Mouse (Mus musculus): ENCODE results near the gene Tbc1d10c. TPM values are rescaled to one million over a fixed set of nuclear protein-coding genes. Genes with fewer than 3 reads are reported as not detected.

Tbc1d10c gene
- 2.5 and 6.7 TPM in 2 replicates for polyA plus RNA-seq (2015; fragmentation: Nextera tagmentation; extraction: Ambion mirVana)

- Histone ChIP-seq H3K27me3 (no peaks in the 10 kb centered on the region), H3K9me3 (no peaks in the 10 kb centered on the region), H3K4me1 (peaks cover 22% of the 10 kb centered on the region), H3K9ac (peak within 1 kb of the TSS; percentile 99), H3K27ac (peak within 1 kb of the TSS; percentile 95), H3K4me2 (peak within 1 kb of the TSS; percentile 78), H3K4me3 (peak within 1 kb of the TSS; percentile 90), H3K36me3 (peaks cover 29% of the 10 kb centered on the region)
- ATAC-seq (ENCODE audit: borderline replicate concordance, extremely low read depth, low FRiP score, low TSS enrichment) = no peak
- WGBS = 41% methylated on average over 4 of the region's 4 CpGs
Observed at GRCm38 (mm10) chr19:4190831-4191334, at the start of gene Tbc1d10c. TSS of gene Tbc1d10c (minus strand) at chr19:4191284.

- ATAC-seq (ENCODE audit: borderline replicate concordance, extremely low read depth, low FRiP score, low TSS enrichment) = no peak
- no peaks in the 10 kb centered on the region for H3K9me3 ChIP-seq
- WGBS = 54% methylated on average over 8 of the region's 8 CpGs
- no peaks in the 10 kb centered on the region for H3K4me1 ChIP-seq
- H3K27ac ChIP-seq = no peak overlapping the region
- no peaks in the 10 kb centered on the region for H3K27me3 ChIP-seq
- no peaks in the 10 kb centered on the region for H3K36me3 ChIP-seq
- no peak overlapping the region for H3K4me2 ChIP-seq
- H3K4me3 ChIP-seq = no peak overlapping the region
- H3K9ac ChIP-seq = no peak overlapping the region
Observed at GRCm38 (mm10) chr19:4240247-4240668, 49.2 kb upstream of the Tbc1d10c start.

GRCm38 (mm10) chr19:4234548-4234947, 43.5 kb upstream of the Tbc1d10c start:
- Histone ChIP-seq H3K4me1 (peaks cover 13% of the 10 kb centered on the region), H3K4me2 (no peak overlapping the region), H3K9me3 (no peaks in the 10 kb centered on the region), H3K27ac (no peak overlapping the region), H3K4me3 (no peak overlapping the region), H3K36me3 (no peaks in the 10 kb centered on the region), H3K27me3 (peaks cover 3% of the 10 kb centered on the region; the same call in 1 of the 2 replicates), H3K9ac (no peak overlapping the region)
- ATAC-seq (ENCODE audit: borderline replicate concordance, extremely low read depth, low FRiP score, low TSS enrichment) = no peak
- WGBS = 66% methylated on average over 4 of the region's 4 CpGs

GRCm38 (mm10) chr19:4232651-4233050, 41.6 kb upstream of the Tbc1d10c start:
- peak overlapping the region; percentile 71 for H3K4me2 ChIP-seq
- 78% methylated on average over 7 of the region's 7 CpGs for WGBS
- peaks cover 14% of the 10 kb centered on the region; the same call in 1 of the 2 replicates for H3K27me3 ChIP-seq
- H3K27ac ChIP-seq = peak overlapping the region; percentile 87
- no peak for ATAC-seq (ENCODE audit: borderline replicate concordance, extremely low read depth, low FRiP score, low TSS enrichment)
- no peaks in the 10 kb centered on the region for H3K36me3 ChIP-seq
- H3K9ac ChIP-seq = no peak overlapping the region
- peak overlapping the region; percentile 52 for H3K4me3 ChIP-seq
- H3K9me3 ChIP-seq = no peaks in the 10 kb centered on the region
- peaks cover 19% of the 10 kb centered on the region for H3K4me1 ChIP-seq

GRCm38 (mm10) chr19:4232186-4232572, 41.1 kb upstream of the Tbc1d10c start:
- no peaks in the 10 kb centered on the region for H3K36me3 ChIP-seq
- H3K4me1 ChIP-seq = peaks cover 24% of the 10 kb centered on the region
- peak overlapping the region; percentile 71 for H3K4me2 ChIP-seq
- H3K27ac ChIP-seq = peak overlapping the region; percentile 87
- ATAC-seq (ENCODE audit: borderline replicate concordance, extremely low read depth, low FRiP score, low TSS enrichment) = no peak
- peak overlapping the region; percentile 52 for H3K4me3 ChIP-seq
- peaks cover 14% of the 10 kb centered on the region; the same call in 1 of the 2 replicates for H3K27me3 ChIP-seq
- 35% methylated on average over 2 of the region's 2 CpGs for WGBS
- H3K9me3 ChIP-seq = no peaks in the 10 kb centered on the region
- H3K9ac ChIP-seq = peak overlapping the region; percentile 40

- H3K4me2 ChIP-seq = peak within 1 kb of the TSS; percentile 71
- peak within 1 kb of the TSS; percentile 40 for H3K9ac ChIP-seq
- peak; percentile 92 for ATAC-seq (ENCODE audit: borderline replicate concordance, extremely low read depth, low FRiP score, low TSS enrichment)
- no peaks in the 10 kb centered on the region for H3K36me3 ChIP-seq
- 10% methylated on average over 26 of the region's 26 CpGs for WGBS
- no peaks in the 10 kb centered on the region for H3K9me3 ChIP-seq
- peak within 1 kb of the TSS; percentile 87 for H3K27ac ChIP-seq
- peaks cover 14% of the 10 kb centered on the region; the same call in 1 of the 2 replicates for H3K27me3 ChIP-seq
- H3K4me1 ChIP-seq = peaks cover 25% of the 10 kb centered on the region
- H3K4me3 ChIP-seq = peak within 1 kb of the TSS; percentile 52
Observed at GRCm38 (mm10) chr19:4231253-4232185, 40.4 kb upstream of the Tbc1d10c start, which contains the start of gene Pold4. TSS of gene Pold4 (plus strand) at chr19:4231899.

DNA sequence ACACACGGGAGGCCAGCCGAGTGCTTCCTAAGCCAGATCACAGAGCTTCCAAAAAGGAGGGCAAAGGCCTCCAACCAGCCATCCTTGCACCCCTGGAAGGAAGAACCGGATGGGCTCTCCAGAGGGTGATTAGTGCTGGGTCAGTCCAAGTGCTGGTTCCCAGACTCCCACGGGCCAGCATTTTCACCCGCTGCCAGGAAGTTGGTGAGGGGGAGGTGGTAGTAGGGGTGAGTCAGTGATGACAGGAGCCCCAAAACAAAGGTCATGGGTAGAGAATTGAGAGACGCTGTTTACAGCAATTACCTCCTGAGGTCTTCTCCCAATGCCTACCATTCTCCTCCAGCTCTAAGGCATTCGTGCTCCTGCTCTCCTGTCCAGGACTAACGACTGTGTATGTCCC, 39.3 kb upstream of the Tbc1d10c start:
- Histone ChIP-seq H3K9ac (no peak overlapping the region), H3K36me3 (no peaks in the 10 kb centered on the region), H3K27me3 (peaks cover 14% of the 10 kb centered on the region; the same call in 1 of the 2 replicates), H3K9me3 (no peaks in the 10 kb centered on the region), H3K4me1 (peaks cover 25% of the 10 kb centered on the region), H3K27ac (no peak overlapping the region), H3K4me2 (no peak overlapping the region), H3K4me3 (no peak overlapping the region)
- WGBS = 67% methylated on average over 8 of the region's 8 CpGs
- ATAC-seq (ENCODE audit: borderline replicate concordance, extremely low read depth, low FRiP score, low TSS enrichment) = no peak

DNA sequence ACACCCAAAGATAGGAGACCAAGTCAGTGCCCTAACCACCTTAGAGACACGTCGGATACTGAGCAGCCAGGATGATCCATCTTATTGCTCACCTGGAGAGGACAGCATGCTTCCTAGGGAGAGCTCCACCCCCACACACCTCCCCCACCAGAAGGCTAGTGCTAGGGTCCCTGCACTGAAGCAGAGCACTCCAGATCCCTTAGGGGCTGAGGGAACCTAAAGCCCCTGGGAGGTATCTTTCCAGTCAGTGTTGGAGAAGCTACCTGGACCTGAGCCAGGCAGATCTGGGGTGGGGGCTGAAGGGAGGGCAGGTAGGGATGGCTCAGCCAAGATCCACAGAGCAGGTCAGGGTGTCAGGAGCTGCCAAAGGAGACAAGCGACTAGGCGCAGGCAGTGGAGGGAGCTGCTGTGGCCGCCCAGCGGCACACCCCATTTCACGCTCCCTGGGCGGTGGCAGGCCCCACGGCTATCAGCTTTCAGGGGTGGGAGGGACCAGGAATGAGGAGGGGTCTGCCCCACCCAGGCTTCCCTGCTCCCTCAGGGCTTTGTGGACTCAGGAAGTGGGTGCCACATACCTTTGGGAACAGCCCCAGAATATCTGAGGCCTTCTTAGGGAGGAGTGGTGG, 38.5 kb upstream of the Tbc1d10c start:
- no peak; the same call in 1 of the 2 replicates for ATAC-seq (ENCODE audit: borderline replicate concordance, extremely low read depth, low FRiP score, low TSS enrichment)
- no peak overlapping the region for H3K9ac ChIP-seq

DNA sequence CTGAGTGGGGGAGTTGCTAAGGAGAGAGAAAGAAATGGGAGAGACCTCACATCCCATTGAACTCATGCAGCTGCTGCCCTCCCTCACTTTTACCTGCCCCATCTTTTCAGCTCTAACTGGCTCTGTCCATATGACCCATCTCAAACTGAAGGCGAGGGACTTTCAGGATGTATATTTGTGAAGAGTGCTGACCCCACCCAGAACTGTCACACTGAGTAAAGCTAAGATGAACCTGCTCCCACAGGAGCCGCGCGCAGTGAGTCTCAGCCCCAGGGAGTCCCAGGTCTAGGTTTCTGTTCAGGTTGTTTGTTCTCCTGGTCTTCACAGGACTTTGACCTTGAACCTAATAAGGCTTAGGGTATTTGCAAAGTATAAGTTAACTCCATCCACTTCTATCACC, 37.8 kb upstream of the Tbc1d10c start:
- 64% methylated on average over 4 of the region's 4 CpGs for WGBS
- peaks cover 25% of the 10 kb centered on the region for H3K4me1 ChIP-seq
- H3K27me3 ChIP-seq = peaks cover 14% of the 10 kb centered on the region; the same call in 1 of the 2 replicates

More for the DNA sequence above, 38.5 kb upstream of the Tbc1d10c start:
- Histone ChIP-seq H3K4me3 (no peak overlapping the region), H3K4me2 (no peak overlapping the region), H3K27ac (no peak overlapping the region), H3K27me3 (peaks cover 14% of the 10 kb centered on the region; the same call in 1 of the 2 replicates), H3K36me3 (no peaks in the 10 kb centered on the region), H3K9me3 (no peaks in the 10 kb centered on the region), H3K4me1 (peaks cover 25% of the 10 kb centered on the region)
- WGBS = 31% methylated on average over 9 of the region's 9 CpGs

GRCm38 (mm10) chr19:4227894-4228678, 37.0 kb upstream of the Tbc1d10c start:
- no peaks in the 10 kb centered on the region for H3K36me3 ChIP-seq
- no peak overlapping the region for H3K4me2 ChIP-seq
- WGBS = 9% methylated on average over 8 of the region's 8 CpGs
- H3K27ac ChIP-seq = 0 out of 2 replicates have a peak overlapping the region, but pooled peaks have one; percentile 18
- no peak for ATAC-seq (ENCODE audit: borderline replicate concordance, extremely low read depth, low FRiP score, low TSS enrichment)
- no peak overlapping the region for H3K9ac ChIP-seq
- H3K27me3 ChIP-seq = peaks cover 14% of the 10 kb centered on the region; the same call in 1 of the 2 replicates
- H3K4me3 ChIP-seq = no peak overlapping the region
- H3K9me3 ChIP-seq = no peaks in the 10 kb centered on the region
- H3K4me1 ChIP-seq = peaks cover 25% of the 10 kb centered on the region

More for the DNA sequence above, 37.8 kb upstream of the Tbc1d10c start:
- no peak overlapping the region for H3K27ac ChIP-seq
- no peaks in the 10 kb centered on the region for H3K9me3 ChIP-seq
- H3K36me3 ChIP-seq = no peaks in the 10 kb centered on the region
- no peak overlapping the region for H3K4me2 ChIP-seq
- ATAC-seq (ENCODE audit: borderline replicate concordance, extremely low read depth, low FRiP score, low TSS enrichment) = no peak
- H3K9ac ChIP-seq = no peak overlapping the region
- no peak overlapping the region for H3K4me3 ChIP-seq

- WGBS = 57% methylated on average over 5 of the region's 5 CpGs
- H3K4me2 ChIP-seq = no peak overlapping the region
- peaks cover 23% of the 10 kb centered on the region for H3K4me1 ChIP-seq
- H3K9me3 ChIP-seq = no peaks in the 10 kb centered on the region
- no peaks in the 10 kb centered on the region for H3K36me3 ChIP-seq
- no peak overlapping the region for H3K4me3 ChIP-seq
- no peak overlapping the region for H3K9ac ChIP-seq
- peaks cover 14% of the 10 kb centered on the region; the same call in 1 of the 2 replicates for H3K27me3 ChIP-seq
- H3K27ac ChIP-seq = 0 out of 2 replicates have a peak overlapping the region, but pooled peaks have one; percentile 18
- no peak for ATAC-seq (ENCODE audit: borderline replicate concordance, extremely low read depth, low FRiP score, low TSS enrichment)
Observed at GRCm38 (mm10) chr19:4227446-4227845, 36.4 kb upstream of the Tbc1d10c start.
